Mouse (Mus musculus) cerebellum, postnatal 14 days (tissue): Measurements from ENCODE around the gene Erbb2.
A peak's percentile ranks its signal among the peaks of the same experiment; 100 is the strongest.
"Not testable (repeated sequence)": the region's sequence is repeated elsewhere in the genome, so short reads cannot be mapped to it uniquely, and the experiment has no call there.

Experiments
- DNase-seq, 2 experiments: peaks; one replicate each; pipeline ENCODE4 v3.0.0; 2021; ENCODE audit warnings: mixed read lengths in 2 of 2

Erbb2 gene

GRCm38 (mm10) chr11:98412273-98412796, at the start of gene Erbb2:
Gene Erbb2, plus strand, starts transcription at chr11:98412470.
- DNase-seq: peak in 1 of 2 experiments; percentile 41

- no peak for DNase-seq
Observed at GRCm38 (mm10) chr11:98363817-98364216, 48.5 kb upstream of the Erbb2 start.

DNA sequence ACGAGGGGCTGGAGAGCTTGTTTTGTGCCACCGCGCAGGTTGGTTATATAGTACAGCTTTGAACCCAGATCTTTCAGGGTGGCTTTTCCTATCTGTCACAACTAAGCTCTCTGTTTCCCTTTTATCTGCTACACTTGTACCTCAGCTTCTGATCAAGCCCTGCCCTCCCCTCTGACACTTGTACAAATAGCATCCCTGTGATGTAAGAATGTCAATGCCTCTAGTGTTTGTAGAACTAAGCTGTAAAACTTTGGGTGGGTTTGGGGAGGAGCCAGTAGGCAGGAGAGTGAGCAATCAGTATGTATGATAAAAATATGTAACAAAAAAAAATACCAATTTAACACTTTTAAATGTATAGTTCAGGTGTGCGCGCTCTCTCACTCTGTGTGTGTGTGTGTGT, 47.9 kb upstream of the Erbb2 start:
- no peak for DNase-seq

DNA sequence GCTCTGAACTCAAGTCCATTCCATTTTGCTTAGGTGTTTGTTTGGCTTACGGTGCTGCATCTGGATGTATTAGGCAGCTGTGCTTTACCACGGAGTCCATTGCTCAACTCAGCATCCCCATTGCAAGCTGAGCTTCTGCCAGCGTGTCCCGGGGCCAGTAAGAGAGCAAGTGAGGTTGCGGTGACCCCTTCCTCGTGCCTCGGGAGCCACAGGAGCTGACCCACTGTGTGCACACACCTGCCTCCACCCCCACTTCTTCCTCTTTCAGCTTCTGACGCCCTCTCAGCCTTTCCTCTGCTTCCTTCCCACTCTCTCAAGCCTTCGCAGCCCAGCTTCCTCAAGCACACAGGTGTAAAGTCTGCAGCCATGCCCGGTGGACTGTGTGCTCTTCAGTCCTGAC, 46.0 kb upstream of the Erbb2 start:
- no peak for DNase-seq

- DNase-seq: no peak
Observed at GRCm38 (mm10) chr11:98367171-98367862, 45.0 kb upstream of the Erbb2 start.

DNA sequence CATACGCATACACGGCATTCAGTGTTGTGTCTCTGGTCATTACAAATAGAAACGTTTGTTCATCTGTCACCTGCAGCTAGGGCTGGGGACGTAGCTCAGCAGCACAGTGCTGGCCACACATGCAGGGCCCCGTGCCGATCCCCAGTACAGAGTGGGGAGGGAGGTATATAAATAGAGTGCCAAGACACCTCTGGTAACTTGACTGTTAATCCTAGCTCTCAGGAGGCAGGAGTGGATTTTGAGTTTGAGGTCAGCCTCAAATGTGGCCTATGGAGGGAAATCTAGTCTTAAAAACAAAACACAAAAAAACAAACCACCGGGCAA, 44.4 kb upstream of the Erbb2 start:
- DNase-seq: no peak

GRCm38 (mm10) chr11:98369337-98369736, 42.9 kb upstream of the Erbb2 start:
- peak; percentile 73 to 78 for DNase-seq

DNA sequence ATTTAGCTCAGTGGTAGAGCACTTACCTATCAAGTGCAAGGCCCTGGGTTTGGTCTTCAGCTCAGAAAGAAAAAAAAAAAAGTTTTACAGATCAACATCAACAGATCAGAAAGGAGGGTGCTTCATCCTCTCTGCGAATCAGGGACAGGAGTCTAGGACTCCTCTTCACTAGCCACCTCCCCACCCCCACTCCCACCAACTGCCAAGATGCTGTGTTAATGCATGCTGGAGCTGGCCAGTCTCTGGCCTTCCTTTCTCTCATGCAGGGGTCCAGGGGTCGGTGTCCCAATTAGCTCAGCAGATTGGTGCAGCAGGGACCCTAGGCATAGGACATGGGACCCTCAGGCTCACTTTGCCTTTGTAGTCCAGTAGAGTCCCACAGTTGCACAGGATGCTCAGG, 41.7 kb upstream of the Erbb2 start:
- peak; percentile 42 to 51 for DNase-seq

DNA sequence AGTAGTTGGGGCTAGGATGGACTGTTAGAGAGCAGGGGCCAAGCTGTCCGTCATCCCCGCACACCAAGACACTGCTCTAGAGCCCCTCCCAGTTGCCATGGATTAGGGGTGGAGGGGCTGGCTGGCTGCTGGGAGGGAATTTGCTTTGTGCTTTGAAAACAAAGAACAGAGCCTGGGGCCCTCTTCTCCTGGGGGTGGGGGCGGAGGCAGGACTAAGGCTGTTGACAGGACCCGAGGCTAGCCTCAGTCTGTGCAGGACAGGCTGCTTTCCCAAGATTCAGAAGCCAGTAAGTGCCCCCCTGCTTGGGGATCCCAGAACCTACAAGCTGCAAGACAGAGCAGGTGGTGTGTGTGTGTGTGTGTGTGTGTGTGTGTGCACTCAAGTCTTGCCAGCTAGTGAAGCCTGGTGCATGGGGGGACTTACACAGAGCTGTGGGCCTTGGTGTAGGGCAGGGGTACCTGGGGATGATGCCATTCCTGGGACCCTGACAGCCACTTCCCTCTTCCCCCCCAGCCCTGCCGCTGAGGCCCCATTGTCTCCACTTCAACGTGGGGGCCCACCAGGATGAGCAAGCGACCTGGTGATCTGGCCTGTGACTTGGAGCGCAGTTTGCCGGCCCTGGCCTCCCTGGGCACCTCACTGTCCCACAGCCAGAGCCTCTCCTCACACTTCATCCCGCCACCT, 40.6 kb upstream of the Erbb2 start:
- DNase-seq: peak; percentile 58 to 69

DNA sequence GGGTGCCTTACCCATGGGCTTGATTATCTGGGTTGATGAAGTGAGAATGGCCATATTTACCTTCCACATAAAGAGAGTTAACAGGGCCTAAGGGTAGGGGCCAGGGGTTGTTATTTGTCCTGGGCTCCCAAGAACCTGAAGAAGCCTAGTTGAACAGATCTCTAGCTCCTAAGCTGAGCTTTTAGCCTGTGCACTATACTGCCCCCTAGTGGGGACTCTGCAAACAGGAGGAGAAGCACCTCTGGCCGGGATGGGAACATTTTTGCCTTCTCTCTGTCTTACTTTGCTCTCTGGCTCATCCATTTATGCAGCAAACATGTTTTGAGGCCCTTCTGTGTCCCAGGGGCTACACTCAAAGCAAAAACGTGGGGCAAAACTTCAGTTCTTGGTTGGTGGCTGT, 39.9 kb upstream of the Erbb2 start:
- peak; percentile 83 to 90 for DNase-seq

DNA sequence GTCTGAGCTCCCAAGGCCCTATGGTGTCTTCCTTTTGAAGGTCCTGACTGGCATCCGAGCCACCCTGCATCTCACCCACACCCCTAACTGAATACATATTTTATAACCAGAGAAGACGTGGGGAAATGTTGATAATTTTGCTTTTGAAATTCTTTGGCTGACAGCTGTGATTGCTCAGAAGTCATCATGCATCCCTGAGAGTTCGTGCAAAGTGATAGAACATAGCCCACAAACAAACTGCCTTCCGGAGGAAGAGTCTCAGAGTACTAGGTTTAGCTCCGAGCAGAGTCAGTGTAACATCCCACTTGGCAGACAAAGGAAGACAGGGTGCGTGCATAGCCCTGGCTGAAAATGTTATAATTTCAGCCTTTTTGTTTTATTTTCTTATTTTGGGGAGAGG, 39.0 kb upstream of the Erbb2 start:
- DNase-seq: no peak

DNA sequence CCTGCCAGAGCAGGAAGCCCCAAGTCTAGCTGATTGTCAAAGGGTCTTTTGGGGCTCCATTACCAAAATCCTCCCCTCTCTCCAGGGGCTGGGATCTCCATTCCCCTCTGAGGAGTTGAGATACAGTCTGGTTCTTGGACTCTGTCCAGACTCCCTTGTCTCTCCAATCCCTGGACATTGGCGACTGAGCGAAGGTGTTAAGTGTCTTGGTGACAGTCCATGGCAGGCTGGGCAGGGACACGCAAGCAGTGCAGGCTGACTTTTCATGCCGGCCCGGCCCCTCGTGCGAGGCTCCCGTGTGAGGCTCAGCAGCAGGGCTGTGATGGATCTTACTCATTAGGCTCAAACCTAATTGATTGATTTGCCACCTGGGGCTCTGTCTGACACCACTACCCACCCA, 38.0 kb upstream of the Erbb2 start:
- peak in 1 of 2 experiments; percentile 30 for DNase-seq

- DNase-seq: peak in 1 of 2 experiments; percentile 11
Observed at GRCm38 (mm10) chr11:98376756-98377155, 35.5 kb upstream of the Erbb2 start.

GRCm38 (mm10) chr11:98377787-98378186, 34.5 kb upstream of the Erbb2 start:
- peak in 1 of 2 experiments; percentile 18 for DNase-seq

DNA sequence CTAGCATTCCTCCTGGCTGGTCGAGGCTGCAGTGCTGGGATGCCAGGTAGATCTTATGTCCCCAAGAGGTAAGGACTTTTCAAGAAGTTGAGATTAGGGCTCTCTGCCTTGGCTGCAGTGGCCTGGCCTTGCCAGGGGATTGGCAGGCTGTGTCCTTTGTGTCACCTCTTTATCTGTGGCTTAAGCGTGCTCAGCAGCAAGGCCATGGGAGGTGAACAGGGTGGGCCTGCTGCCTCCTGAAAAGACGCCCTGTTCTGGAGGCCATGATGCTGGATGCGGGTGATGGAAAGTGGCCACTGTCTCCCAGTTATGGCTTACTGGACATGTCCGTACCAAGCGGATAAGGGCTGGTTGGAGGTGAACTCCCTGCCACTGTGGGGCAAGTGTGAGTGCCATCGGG, 32.9 kb upstream of the Erbb2 start:
- DNase-seq: peak in 1 of 2 experiments; percentile 19

GRCm38 (mm10) chr11:98380106-98380505, 32.2 kb upstream of the Erbb2 start:
- peak; percentile 92 to 97 for DNase-seq

GRCm38 (mm10) chr11:98381651-98382050, 30.6 kb upstream of the Erbb2 start:
- peak in 1 of 2 experiments; percentile 56 for DNase-seq

DNA sequence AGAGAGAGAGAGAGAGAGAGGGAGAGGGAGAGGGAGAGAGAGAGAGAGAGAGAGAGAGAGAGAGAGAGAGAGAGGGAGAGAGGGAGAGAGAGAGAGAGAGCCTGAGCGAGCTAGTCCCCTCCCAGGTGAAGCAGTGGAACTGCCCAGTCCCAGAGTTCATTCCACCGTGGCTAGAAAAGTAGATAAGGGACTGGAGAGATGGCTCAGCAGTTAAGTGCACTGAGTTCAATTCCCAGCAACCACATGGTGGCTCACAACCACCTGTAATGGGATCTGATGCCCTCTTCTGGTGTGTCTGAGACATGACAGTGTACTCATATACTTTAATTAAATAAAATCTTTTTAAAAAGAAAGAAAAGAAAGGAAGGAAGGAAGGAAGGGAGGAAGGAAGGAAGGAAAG, 29.9 kb upstream of the Erbb2 start:
- not testable (repeated sequence) for DNase-seq

GRCm38 (mm10) chr11:98383261-98384030, 28.8 kb upstream of the Erbb2 start, which contains the start of gene Tcap:
Gene Tcap, plus strand, starts transcription at chr11:98383811.
- peak; percentile 67 to 68 for DNase-seq

GRCm38 (mm10) chr11:98384216-98384615, 28.1 kb upstream of the Erbb2 start:
- DNase-seq: peak in 1 of 2 experiments; percentile 43

DNA sequence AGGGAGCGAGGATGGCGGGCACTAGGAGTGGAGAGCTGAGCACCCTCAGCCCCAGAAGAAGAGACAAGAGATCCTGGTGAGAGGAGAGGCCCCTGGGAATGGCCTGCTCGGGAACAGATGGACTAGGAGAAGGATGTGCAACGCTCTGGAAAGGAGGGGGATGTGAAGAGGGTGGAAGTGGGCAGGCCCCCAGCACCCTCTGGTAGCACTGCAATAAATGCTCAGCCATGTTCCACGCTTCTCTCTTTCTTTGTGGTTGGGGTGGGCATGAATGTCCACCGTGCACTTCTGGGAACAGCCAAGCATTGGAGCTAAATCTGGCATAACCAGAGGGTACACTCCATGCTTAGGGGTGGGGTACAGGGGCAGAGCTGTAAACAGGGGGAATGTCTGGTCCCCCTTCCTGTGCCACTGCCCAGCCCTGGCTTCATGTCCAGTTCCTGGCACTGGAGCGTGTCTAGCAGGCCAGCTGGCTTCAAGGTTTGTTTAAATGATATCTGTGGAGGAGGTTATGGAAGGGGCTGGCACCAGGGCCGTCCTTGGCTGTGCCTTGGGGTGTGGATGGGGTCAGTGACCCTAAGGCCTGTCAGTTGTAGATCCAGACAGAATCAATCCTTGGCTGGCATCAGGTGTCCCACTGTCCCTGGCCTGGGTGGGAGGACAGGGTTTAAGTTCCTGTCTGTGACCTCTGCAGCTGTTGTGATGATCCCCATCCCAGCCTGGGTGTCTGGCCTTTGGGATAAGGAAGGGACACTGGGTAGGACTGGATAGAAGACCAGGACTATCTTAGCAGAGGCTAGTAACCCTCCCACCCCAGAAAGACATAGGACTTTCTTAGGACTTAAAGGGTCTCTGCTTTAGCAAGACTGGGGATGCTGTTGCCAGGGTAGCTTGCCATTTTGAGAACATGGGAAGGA, 27.3 kb upstream of the Erbb2 start:
- DNase-seq: peak; percentile 76 to 77
